Mouse (Mus musculus) CH12.LX (cell line): ENCODE data around the gene Cib4. TPM values are rescaled to one million over a fixed set of nuclear protein-coding genes. Genes with fewer than 3 reads are reported as not detected.

Experiments
- DNase-seq: peaks from one replicate; pipeline ENCODE4 v3.0.0-alpha.2; 2013; ENCODE audit errors: extremely low read depth
- H3K27ac ChIP-seq: 2 replicates; pipeline ENCODE4 v1.5.1; 2012; ENCODE audit warnings: low read depth, mild to moderate bottlenecking, control low read depth, moderate library complexity; ENCODE audit not compliant: insufficient read depth
- H3K27me3 ChIP-seq: replicated peaks from 2 replicates; pipeline ENCODE3; 2012; ENCODE audit warnings: inconsistent platforms
- H3K36me3 ChIP-seq, 2 experiments: replicated peaks in 1 of 2; 2 replicates each; pipeline versions ENCODE3 to v1.6.1; 2012; ENCODE audit warnings: inconsistent platforms in 1 of 2, low read length in 1 of 2, mild to moderate bottlenecking in 1 of 2, mixed read lengths in 1 of 2, moderate library complexity in 1 of 2; ENCODE audit not compliant: control insufficient read depth in 1 of 2, insufficient read depth in 1 of 2
- H3K4me1 ChIP-seq, 2 experiments: 2 replicates each; pipeline ENCODE4 v1.6.1; 2012; ENCODE audit warnings: inconsistent platforms in 1 of 2, moderate library complexity in 1 of 2; ENCODE audit not compliant: insufficient read depth in 2 of 2, control insufficient read depth in 1 of 2
- H3K4me2 ChIP-seq: 2 replicates; pipeline ENCODE4 v1.6.1; 2012; ENCODE audit warnings: low read depth, mild to moderate bottlenecking, control low read depth; ENCODE audit not compliant: poor library complexity, insufficient read depth, severe bottlenecking
- H3K4me3 ChIP-seq, 3 experiments: fragments of 150-350 bp in 1 of 3; sonication (generic) in 1 of 3; replicated peaks in 1 of 3; 2 replicates each; pipeline versions ENCODE3 to v1.5.1; 2011 to 2012; ENCODE audit warnings: low read depth in 2 of 3, low read length in 2 of 3, mild to moderate bottlenecking in 2 of 3, moderate library complexity in 2 of 3, control low read depth in 1 of 3, improper control_type of control experiment in 1 of 3, inconsistent platforms in 1 of 3, mixed read lengths in 1 of 3; ENCODE audit not compliant: poor library complexity in 1 of 3
- H3K79me2 ChIP-seq: replicated peaks from 2 replicates; pipeline ENCODE4 v1.6.1; 2012; ENCODE audit warnings: mild to moderate bottlenecking, moderate library complexity; ENCODE audit not compliant: control insufficient read depth, poor library complexity, insufficient read depth, severe bottlenecking; ENCODE audit errors: extremely low read depth
- H3K9ac ChIP-seq: 2 replicates; pipeline ENCODE4 v1.6.1; 2012; ENCODE audit warnings: low read depth, mild to moderate bottlenecking, control low read depth, moderate library complexity; ENCODE audit not compliant: insufficient read depth
- H3K9me3 ChIP-seq: replicated peaks from 2 replicates; pipeline ENCODE3; 2012; ENCODE audit warnings: low read length, inconsistent platforms, mixed read lengths
- BHLHE40 ChIP-seq: IDR thresholded peaks from 2 replicates; pipeline ENCODE4 v1.6.1; 2011; ENCODE audit warnings: mild to moderate bottlenecking, low read depth, low read length, improper control_type of control experiment
- CHD1 ChIP-seq: IDR thresholded peaks from 2 replicates; pipeline ENCODE4 v1.6.1; 2012; ENCODE audit warnings: low read depth, low read length, improper control_type of control experiment, inconsistent platforms
- CHD2 ChIP-seq: IDR thresholded peaks from 2 replicates; pipeline ENCODE4 v1.6.1; 2011; ENCODE audit warnings: low read length, improper control_type of control experiment
- CTCF ChIP-seq, 2 experiments: IDR thresholded peaks in 1 of 2; conservative IDR thresholded peaks in 1 of 2; 2 replicates each; pipeline ENCODE4 v1.5.1; 2011 to 2012; ENCODE audit warnings: low read depth in 2 of 2, low read length in 2 of 2, improper control_type of control experiment in 1 of 2, inconsistent platforms in 1 of 2, mild to moderate bottlenecking in 1 of 2, moderate library complexity in 1 of 2
- E2F4 ChIP-seq: IDR thresholded peaks from 2 replicates; pipeline ENCODE4 v1.6.1; 2011; ENCODE audit warnings: low read depth, low read length, improper control_type of control experiment; ENCODE audit not compliant: insufficient replicate concordance
- ELF1 ChIP-seq: IDR thresholded peaks from 2 replicates; pipeline ENCODE4 v1.6.1; 2014; ENCODE audit warnings: low read depth, mild to moderate bottlenecking, inconsistent platforms, low read length, improper control_type of control experiment
- ETS1 ChIP-seq: conservative IDR thresholded peaks from 2 replicates; pipeline ENCODE4 v1.6.1; 2012; ENCODE audit warnings: low read depth, mild to moderate bottlenecking, inconsistent platforms, low read length, improper control_type of control experiment, moderate library complexity
- GABPA ChIP-seq: IDR thresholded peaks from 2 replicates; pipeline ENCODE4 v1.6.1; 2012; ENCODE audit warnings: low read depth, low read length, improper control_type of control experiment, inconsistent platforms; ENCODE audit not compliant: insufficient replicate concordance
- HCFC1 ChIP-seq: IDR thresholded peaks from 2 replicates; pipeline ENCODE4 v1.6.1; 2012; ENCODE audit warnings: low read depth, mild to moderate bottlenecking, inconsistent platforms, low read length, improper control_type of control experiment
- IRF4 ChIP-seq: IDR thresholded peaks from 2 replicates; pipeline ENCODE4 v1.6.1; 2014; ENCODE audit warnings: low read depth, mild to moderate bottlenecking, inconsistent platforms, low read length, improper control_type of control experiment
- JUN ChIP-seq: IDR thresholded peaks from 2 replicates; pipeline ENCODE4 v1.6.1; 2011; ENCODE audit warnings: low read depth, mild to moderate bottlenecking, low read length, improper control_type of control experiment, moderate library complexity; ENCODE audit not compliant: insufficient read depth
- JUND ChIP-seq: conservative IDR thresholded peaks from 2 replicates; pipeline ENCODE4 v1.6.1; 2011; ENCODE audit warnings: low read depth, low read length, improper control_type of control experiment
- KAT2A ChIP-seq: IDR thresholded peaks from 2 replicates; pipeline ENCODE4 v1.6.1; 2012; ENCODE audit warnings: low read length, improper control_type of control experiment, inconsistent platforms; ENCODE audit not compliant: insufficient replicate concordance
- MAX ChIP-seq: IDR thresholded peaks from 2 replicates; pipeline ENCODE4 v1.6.1; 2011; ENCODE audit warnings: low read length, improper control_type of control experiment
- MAZ ChIP-seq: IDR thresholded peaks from 2 replicates; pipeline ENCODE4 v1.6.1; 2012; ENCODE audit warnings: low read depth, mild to moderate bottlenecking, inconsistent platforms, low read length, improper control_type of control experiment, moderate library complexity
- MYC ChIP-seq: IDR thresholded peaks from 2 replicates; pipeline ENCODE4 v1.6.1; 2011; ENCODE audit warnings: low read depth, mild to moderate bottlenecking, improper control_type of control experiment, low read length
- NELFE ChIP-seq: IDR thresholded peaks from 2 replicates; pipeline ENCODE4 v1.6.1; 2011; ENCODE audit warnings: low read depth, low read length, improper control_type of control experiment
- NRF1 ChIP-seq: IDR thresholded peaks from 2 replicates; pipeline ENCODE4 v1.6.1; 2014; ENCODE audit warnings: low read depth, mild to moderate bottlenecking, inconsistent platforms, low read length, improper control_type of control experiment, moderate library complexity
- PAX5 ChIP-seq: IDR thresholded peaks from 2 replicates; pipeline ENCODE4 v1.6.1; 2012; ENCODE audit warnings: low read length, inconsistent platforms, mixed read lengths
- RCOR1 ChIP-seq: conservative IDR thresholded peaks from 2 replicates; pipeline ENCODE4 v1.6.1; 2012; ENCODE audit warnings: low read depth, mild to moderate bottlenecking, inconsistent platforms, low read length, improper control_type of control experiment
- SIN3A ChIP-seq: IDR thresholded peaks from 2 replicates; pipeline ENCODE4 v1.6.1; 2012; ENCODE audit warnings: low read length, improper control_type of control experiment, inconsistent platforms
- UBTF ChIP-seq: IDR thresholded peaks from 2 replicates; pipeline ENCODE4 v1.6.1; 2012; ENCODE audit warnings: low read depth, mild to moderate bottlenecking, inconsistent platforms, low read length, improper control_type of control experiment, moderate library complexity
- USF1 ChIP-seq: IDR thresholded peaks from 2 replicates; pipeline ENCODE4 v1.6.1; 2014; ENCODE audit warnings: low read depth, mild to moderate bottlenecking, inconsistent platforms, low read length, improper control_type of control experiment
- USF2 ChIP-seq: conservative IDR thresholded peaks from 2 replicates; pipeline ENCODE4 v1.6.1; 2011; ENCODE audit warnings: low read depth, low read length, improper control_type of control experiment
- ZKSCAN1 ChIP-seq: IDR thresholded peaks from 2 replicates; pipeline ENCODE4 v1.6.1; 2012; ENCODE audit warnings: low read depth, inconsistent platforms, low read length, improper control_type of control experiment, borderline replicate concordance
- ZNF384 ChIP-seq: IDR thresholded peaks from 2 replicates; pipeline ENCODE4 v1.6.1; 2012; ENCODE audit warnings: low read depth, low read length, improper control_type of control experiment, inconsistent platforms
- dilution Hi-C: fragments of 300-500 bp; cut with MboI; formaldehyde crosslinking; loops from 2 replicates; pipeline ENCODE4 v1.14.3; 2020; ENCODE audit warnings: low sequenced_read_pairs; ENCODE audit not compliant: extremely low pct_unique_long_range_greater_than_20kb, extremely low pct_ligation_motif_present
- in situ Hi-C: fragments of 300-500 bp; cut with MboI; formaldehyde crosslinking; loops from 3 replicates; pipeline ENCODE4 v1.14.3; 2019; ENCODE audit warnings: low sequenced_read_pairs, low pct_ligation_motif_present, low pct_unique_long_range_greater_than_20kb, mixed read lengths
- polyA plus RNA-seq: library from polyadenylated mRNA; unstranded; fragments of >175 nt; gene quantifications from 2 replicates; pipeline ENCODE4 v1.2.1, GENCODE M21; 2012; ENCODE audit warnings: low read depth; ENCODE audit not compliant: insufficient read length
- total RNA-seq, 2 experiments: library from RNA; depleted of rRNA; stranded (reverse); fragments of 300-350 nt in 1 of 2; fragments of >200 nt in 1 of 2; gene quantifications; 2 replicates each; pipeline ENCODE4 v1.2.3; 2012 to 2014

The Cib4 gene
- total and polyA plus RNA-seq, 3 experiments: not detected

DNA sequence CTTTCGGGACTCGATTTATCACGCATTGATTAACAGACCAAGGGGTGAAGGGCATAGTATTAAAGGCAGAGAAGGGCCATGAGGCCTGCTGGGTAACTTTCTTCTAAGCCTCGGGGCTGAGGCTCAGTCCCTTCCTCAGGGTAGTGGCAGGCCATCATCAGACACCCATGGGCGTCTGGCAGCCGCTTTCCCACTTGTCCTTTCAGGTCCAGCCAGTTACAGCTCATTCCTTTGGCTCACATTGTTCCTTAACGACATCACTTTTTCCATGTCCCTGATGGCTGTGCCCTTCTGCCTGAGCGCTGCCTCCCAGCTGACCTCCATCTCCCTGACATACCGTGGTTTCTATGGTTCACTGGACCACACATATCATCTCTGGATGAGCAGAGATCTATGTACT lies 31.6 kb upstream of the Cib4 start:
- no peak for TF ChIP-seq USF2
- TF ChIP-seq JUN: no peak
- TF ChIP-seq CHD1: no peak
- TF ChIP-seq JUND: no peak
- no peak for TF ChIP-seq MAX
- TF ChIP-seq CTCF (conservative IDR thresholded peaks at IDR 0.05 in 1 of 2, IDR thresholded peaks at IDR 0.05 in 1 of 2; ENCODE audit: low read depth in 2 of 2, low read length in 2 of 2): no peak
- no peak for TF ChIP-seq RCOR1
- no peak for TF ChIP-seq USF1
- no peak for TF ChIP-seq PAX5
- TF ChIP-seq GABPA: no peak
- no peak for TF ChIP-seq MAZ
- TF ChIP-seq NELFE: no peak
- TF ChIP-seq ELF1: no peak
- no peak for TF ChIP-seq ZNF384
- no peak for TF ChIP-seq ZKSCAN1
- TF ChIP-seq MYC: no peak
- TF ChIP-seq BHLHE40: no peak
- TF ChIP-seq NRF1: no peak
- no peak for TF ChIP-seq UBTF
- no peak for DNase-seq
- Histone ChIP-seq H3K9me3 (peaks cover 9% of the 10 kb centered on the region), H3K4me1 (peaks cover 0 to 11% of the 10 kb centered on the region in 2 experiments; a peak in 2 of 4 replicates), H3K27me3 (peaks cover 26% of the 10 kb centered on the region), H3K4me3 (no peak overlapping the region), H3K4me2 (no peak overlapping the region), H3K79me2 (no peaks in the 10 kb centered on the region), H3K36me3 (no peaks in the 10 kb centered on the region), H3K9ac (no peak overlapping the region), H3K27ac (no peak overlapping the region)
- in situ Hi-C loops (no loop called here), dilution Hi-C loops (no loop called here)

- peaks cover 9% of the 10 kb centered on the region for H3K9me3 ChIP-seq
- DNase-seq: no peak
- H3K4me1 ChIP-seq: peaks cover 0 to 20% of the 10 kb centered on the region in 2 experiments; a peak in 2 of 4 replicates
- H3K27me3 ChIP-seq: peaks cover 23% of the 10 kb centered on the region
- H3K79me2 ChIP-seq: no peaks in the 10 kb centered on the region
- in situ Hi-C loops: no loop called here
- H3K4me2 ChIP-seq: no peak overlapping the region
- no peaks in the 10 kb centered on the region for H3K36me3 ChIP-seq
- TF ChIP-seq SIN3A (no peak), CHD2 (no peak), BHLHE40 (no peak), E2F4 (no peak), PAX5 (no peak), ETS1 (no peak), HCFC1 (no peak), USF2 (no peak), KAT2A (no peak), CTCF (conservative IDR thresholded peaks at IDR 0.05 in 1 of 2, IDR thresholded peaks at IDR 0.05 in 1 of 2; ENCODE audit: low read depth in 2 of 2, low read length in 2 of 2) (no peak), IRF4 (no peak)
- TF ChIP-seq, all 38 proteins: peak for 0
- Histone ChIP-seq H3K9ac (no peak overlapping the region), H3K4me3 (no peak overlapping the region), H3K27ac (no peak overlapping the region)
- dilution Hi-C loops: no loop called here
These were observed 30.6 kb upstream of the Cib4 start for GRCm38 (mm10) chr5:30576233-30576632.
